Mouse (Mus musculus): ENCODE data around the gene Smim8.
"Not testable (repeated sequence)": the region's sequence is repeated elsewhere in the genome, so short reads cannot be mapped to it uniquely, and the experiment has no call there.

The Smim8 gene

GRCm38 (mm10) chr4:34777677-34778527 is at the start of gene Smim8:
TSS of gene Smim8 (minus strand) at chr4:34778423.
- peak; percentile 87 to 90 for DNase-seq

- no peak for DNase-seq
Observed at GRCm38 (mm10) chr4:34823901-34824300, 45.7 kb upstream of the Smim8 start.

GRCm38 (mm10) chr4:34819904-34820303 is 41.7 kb upstream of the Smim8 start:
- DNase-seq = no peak

DNA sequence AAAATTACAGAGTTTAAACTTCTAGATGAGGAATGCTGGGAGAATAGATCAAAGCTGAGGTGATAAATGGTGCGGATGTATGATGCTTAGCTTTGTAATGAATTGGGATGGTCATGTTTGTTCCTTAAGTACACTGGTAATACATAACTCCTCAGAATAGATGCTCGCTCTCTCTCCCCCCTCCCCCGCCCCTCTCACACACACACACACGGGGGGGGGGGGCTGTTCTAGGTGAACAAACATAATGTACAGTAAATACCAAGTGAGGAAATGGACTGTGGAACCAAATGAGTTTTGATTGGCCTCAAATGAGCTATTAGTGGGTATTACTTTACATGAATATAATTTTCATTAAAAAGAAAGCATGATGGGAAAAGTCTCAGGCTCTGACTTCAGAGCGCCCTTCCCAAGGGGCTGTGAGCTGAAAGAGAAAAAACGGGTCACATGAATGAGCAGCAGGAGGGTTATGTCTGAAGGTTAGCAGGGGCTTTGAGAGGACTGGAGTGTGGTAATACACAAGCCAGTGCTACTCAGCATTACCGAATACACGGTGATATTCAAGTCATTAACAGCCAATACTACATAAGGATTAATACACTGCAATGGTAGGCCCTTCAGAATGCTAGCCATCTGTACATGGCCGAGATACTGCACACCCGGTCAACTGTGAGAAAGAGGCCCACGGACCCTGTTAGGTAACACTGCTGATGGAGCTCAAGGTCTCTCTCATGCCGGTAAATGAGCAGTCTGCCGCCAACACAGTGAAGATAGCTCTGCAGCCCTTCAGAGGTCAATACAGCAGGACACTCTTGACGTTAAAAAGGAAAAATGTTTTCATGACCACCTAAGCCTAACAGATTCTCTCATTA is 23.2 kb upstream of the Smim8 start:
- no peak for DNase-seq

DNA sequence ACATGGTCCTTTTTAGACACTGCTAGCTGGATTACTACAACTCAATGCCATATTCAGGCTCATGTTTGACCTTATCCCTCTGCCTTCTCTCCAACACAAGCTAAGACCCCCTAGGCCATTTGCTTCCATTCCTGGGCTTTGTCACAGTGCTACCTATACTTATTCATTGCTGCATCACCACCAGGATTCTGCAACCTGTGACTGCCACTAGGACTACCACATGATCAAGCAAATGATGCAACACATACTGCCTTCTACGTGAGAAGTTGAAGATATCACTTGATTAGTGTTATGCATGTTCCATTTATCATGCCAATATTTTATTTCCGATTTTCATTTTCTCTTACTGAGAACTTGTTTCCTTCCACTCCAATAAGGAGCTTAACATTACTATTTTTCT is 19.8 kb upstream of the Smim8 start:
- no peak for DNase-seq

- no peak for DNase-seq
Observed at GRCm38 (mm10) chr4:34797294-34797983, 19.2 kb upstream of the Smim8 start.

- no peak for DNase-seq
Observed at GRCm38 (mm10) chr4:34796294-34796693, 18.1 kb upstream of the Smim8 start.

GRCm38 (mm10) chr4:34786476-34786875 is 8.3 kb upstream of the Smim8 start:
- no peak for DNase-seq

GRCm38 (mm10) chr4:34785646-34786045 is 7.4 kb upstream of the Smim8 start:
- DNase-seq = no peak

- DNase-seq = no peak
Observed at GRCm38 (mm10) chr4:34784865-34785264, 6.6 kb upstream of the Smim8 start.

GRCm38 (mm10) chr4:34782730-34783129 is 4.5 kb upstream of the Smim8 start:
- no peak for DNase-seq

- DNase-seq = no peak
Observed at GRCm38 (mm10) chr4:34771652-34772371, 6.4 kb downstream of the Smim8 start.

- no peak for DNase-seq
Observed at GRCm38 (mm10) chr4:34756163-34756562, 22.1 kb downstream of the Smim8 start, which contains the start of gene Gm136. TSS of gene Gm136 (minus strand) at chr4:34756263.

DNA sequence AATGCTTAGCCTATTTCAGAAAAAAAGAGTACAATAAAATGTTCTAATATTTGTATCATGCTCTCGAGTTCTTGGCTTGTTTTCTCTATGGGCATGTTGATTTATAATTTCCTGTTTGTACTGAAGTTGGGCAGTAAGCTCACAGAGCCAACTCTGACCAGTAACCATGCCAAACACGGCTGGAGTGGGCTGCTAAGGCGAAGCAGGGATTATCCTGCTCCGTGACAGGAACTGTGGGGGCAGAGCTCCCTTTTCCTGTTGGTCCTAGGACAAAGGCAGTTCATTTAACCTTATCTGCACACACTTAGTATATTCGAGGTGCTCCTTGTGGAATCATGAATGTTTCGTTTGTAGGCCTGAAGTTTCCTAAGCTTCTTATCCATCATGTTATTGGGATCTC is 29.0 kb downstream of the Smim8 start:
- DNase-seq = peak; percentile 24 to 41

DNA sequence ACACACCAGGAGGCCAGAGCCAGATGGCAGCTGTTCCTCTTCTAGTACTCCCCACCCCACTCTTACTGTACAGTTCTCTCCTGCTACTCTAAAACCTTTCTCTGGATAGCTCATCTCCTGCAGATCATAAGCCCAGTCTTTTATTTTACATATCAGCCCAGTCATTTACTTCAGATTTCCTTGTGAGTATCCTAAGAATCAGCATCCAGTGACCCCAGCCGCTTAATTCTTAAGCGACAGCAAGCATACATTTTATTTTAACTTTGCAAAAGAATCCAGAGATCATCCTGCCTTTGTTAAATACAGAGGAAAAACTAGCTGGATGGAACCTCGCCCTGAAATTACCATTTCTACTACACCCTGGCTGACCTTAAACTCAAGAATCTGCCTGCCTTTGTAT is 43.8 kb downstream of the Smim8 start:
- no peak for DNase-seq

DNA sequence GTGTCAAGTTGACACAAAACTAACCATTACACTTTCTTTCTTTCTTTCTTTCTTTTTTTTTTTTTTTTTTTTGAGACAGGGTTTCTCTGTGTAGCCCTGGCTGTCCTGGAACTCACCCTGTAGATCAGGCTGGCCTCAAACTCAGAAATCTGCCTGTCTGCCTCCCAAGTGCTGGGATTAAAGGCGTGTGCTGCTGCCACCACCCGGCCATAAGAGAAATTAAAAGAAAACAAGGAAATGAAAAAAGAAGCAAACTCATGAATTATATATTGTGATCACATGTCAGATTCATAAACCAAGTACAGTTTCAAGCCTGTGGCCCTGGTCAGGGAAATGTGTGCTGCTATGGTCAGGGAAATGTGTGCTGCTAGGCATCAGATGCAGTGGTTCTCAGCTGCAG is 44.8 kb downstream of the Smim8 start:
- not testable (repeated sequence) for DNase-seq

DNA sequence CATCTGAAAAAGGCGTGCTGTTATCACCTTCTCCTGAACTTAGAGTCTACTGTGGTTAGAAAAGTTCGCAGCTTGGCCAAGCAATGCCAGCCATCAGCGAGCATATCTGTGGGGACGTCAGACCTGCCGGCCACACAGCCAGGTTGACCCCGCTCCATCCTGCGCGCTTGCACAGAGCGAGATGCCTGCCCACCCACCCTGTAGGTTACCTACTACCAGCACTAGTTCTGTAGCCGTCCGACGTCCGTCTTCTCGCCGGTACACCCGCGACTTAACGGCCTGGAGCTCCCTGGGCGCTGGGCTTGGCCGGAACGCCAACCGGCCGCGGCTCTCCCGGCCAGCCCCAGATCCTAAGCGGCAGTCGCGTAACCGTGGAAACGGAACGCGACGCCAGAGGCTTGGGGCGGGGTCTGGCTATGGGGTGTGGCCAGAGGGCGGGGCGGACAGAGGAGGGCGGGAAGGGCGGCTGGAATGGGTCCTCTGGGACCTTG is 48.3 kb downstream of the Smim8 start, which contains the start of gene Cfap206:
Cfap206 (minus strand) TSS at position 356 of the 491 bp plus-strand sequence.
- peak; percentile 54 to 73 for DNase-seq

GRCm38 (mm10) chr4:34725710-34726109 is 52.5 kb downstream of the Smim8 start:
- not testable (repeated sequence) for DNase-seq

- no peak for DNase-seq
Observed at GRCm38 (mm10) chr4:34724306-34724705, 53.9 kb downstream of the Smim8 start.

- DNase-seq = no peak
Observed at GRCm38 (mm10) chr4:34723186-34723585, 55.0 kb downstream of the Smim8 start.

GRCm38 (mm10) chr4:34720127-34720895 is 57.9 kb downstream of the Smim8 start:
- no peak for DNase-seq
